Mouse (Mus musculus) liver, postnatal 0 days (tissue): ENCODE measurements around the gene Vps37b.

Experiments
- CTCF ChIP-seq: sonication (generic); IDR thresholded peaks from 2 replicates; pipeline ENCODE4 v1.5.1; 2016; ENCODE audit warnings: antibody characterized with exemption, low read depth
- EP300 ChIP-seq: IDR thresholded peaks from 2 replicates; pipeline ENCODE4 v1.6.1; 2016; ENCODE audit warnings: antibody characterized with exemption, low read depth, mild to moderate bottlenecking

GRCm38 (mm10) chr5:123980521-123981249 lies 51.4 kb downstream of the Vps37b start:
- no peak for TF ChIP-seq EP300
- TF ChIP-seq CTCF: no peak
